Mouse (Mus musculus) mesoderm, embryonic 11.5 days (tissue): ENCODE measurements around the gene Pkig.
"Not testable (repeated sequence)": the region's sequence is repeated elsewhere in the genome, so short reads cannot be mapped to it uniquely, and the experiment has no call there.

Experiments used
- DNase-seq: peaks from one replicate; pipeline ENCODE4 v3.0.0-alpha.2; 2012; ENCODE audit warnings: low read depth, low spot score

The Pkig gene

GRCm38 (mm10) chr2:163657975-163658886, at the start of gene Pkig:
TSS of gene Pkig (plus strand) at chr2:163658386.
- DNase-seq: peak; percentile 90

- DNase-seq: no peak
Observed at GRCm38 (mm10) chr2:163609281-163609975, 48.8 kb upstream of the Pkig start.

GRCm38 (mm10) chr2:163611176-163611575, 47.0 kb upstream of the Pkig start:
- no peak for DNase-seq

- DNase-seq: no peak
Observed at GRCm38 (mm10) chr2:163613206-163613605, 45.0 kb upstream of the Pkig start.

GRCm38 (mm10) chr2:163613990-163614389, 44.2 kb upstream of the Pkig start:
- no peak for DNase-seq

GRCm38 (mm10) chr2:163615401-163615800, 42.8 kb upstream of the Pkig start:
- DNase-seq: no peak

- DNase-seq: no peak
Observed at GRCm38 (mm10) chr2:163615906-163616651, 42.1 kb upstream of the Pkig start.

GRCm38 (mm10) chr2:163616652-163617227, 41.4 kb upstream of the Pkig start:
- DNase-seq: no peak

- DNase-seq: no peak
Observed at GRCm38 (mm10) chr2:163617232-163617863, 40.8 kb upstream of the Pkig start.

GRCm38 (mm10) chr2:163617874-163618273, 40.3 kb upstream of the Pkig start:
- DNase-seq: no peak

GRCm38 (mm10) chr2:163620451-163620850, 37.7 kb upstream of the Pkig start:
- DNase-seq: no peak

- not testable (repeated sequence) for DNase-seq
Observed at GRCm38 (mm10) chr2:163621401-163621800, 36.8 kb upstream of the Pkig start.

- no peak for DNase-seq
Observed at GRCm38 (mm10) chr2:163631223-163631622, 27.0 kb upstream of the Pkig start.

GRCm38 (mm10) chr2:163631715-163632114, 26.5 kb upstream of the Pkig start:
- no peak for DNase-seq

- DNase-seq: no peak
Observed at GRCm38 (mm10) chr2:163634211-163634610, 24.0 kb upstream of the Pkig start.

GRCm38 (mm10) chr2:163636057-163636456, 22.1 kb upstream of the Pkig start:
- DNase-seq: no peak

- DNase-seq: no peak
Observed at GRCm38 (mm10) chr2:163637655-163638266, 20.4 kb upstream of the Pkig start.

- DNase-seq: no peak
Observed at GRCm38 (mm10) chr2:163640493-163640892, 17.7 kb upstream of the Pkig start.

- DNase-seq: no peak
Observed at GRCm38 (mm10) chr2:163641681-163642080, 16.5 kb upstream of the Pkig start.

GRCm38 (mm10) chr2:163642685-163643575, 15.3 kb upstream of the Pkig start:
- peak; percentile 19 for DNase-seq
